Mouse (Mus musculus): ENCODE data around the gene Gapdhs.

- no peak for TF ChIP-seq CTCF (IDR thresholded peaks at IDR 0.05; ENCODE audit: borderline replicate concordance, extremely low read depth, insufficient read depth, insufficient read length)
- no peak for TF ChIP-seq POLR2A (IDR thresholded peaks at IDR 0.05; ENCODE audit: borderline replicate concordance, extremely low read depth, insufficient read depth, insufficient read length, poor library complexity, severe bottlenecking)
These were observed 15.3 kb downstream of the Gapdhs start for GRCm38 (mm10) chr7:30728214-30728613.

Data from brain, embryonic 14.5 days (tissue).